In the genomic region with DNA sequence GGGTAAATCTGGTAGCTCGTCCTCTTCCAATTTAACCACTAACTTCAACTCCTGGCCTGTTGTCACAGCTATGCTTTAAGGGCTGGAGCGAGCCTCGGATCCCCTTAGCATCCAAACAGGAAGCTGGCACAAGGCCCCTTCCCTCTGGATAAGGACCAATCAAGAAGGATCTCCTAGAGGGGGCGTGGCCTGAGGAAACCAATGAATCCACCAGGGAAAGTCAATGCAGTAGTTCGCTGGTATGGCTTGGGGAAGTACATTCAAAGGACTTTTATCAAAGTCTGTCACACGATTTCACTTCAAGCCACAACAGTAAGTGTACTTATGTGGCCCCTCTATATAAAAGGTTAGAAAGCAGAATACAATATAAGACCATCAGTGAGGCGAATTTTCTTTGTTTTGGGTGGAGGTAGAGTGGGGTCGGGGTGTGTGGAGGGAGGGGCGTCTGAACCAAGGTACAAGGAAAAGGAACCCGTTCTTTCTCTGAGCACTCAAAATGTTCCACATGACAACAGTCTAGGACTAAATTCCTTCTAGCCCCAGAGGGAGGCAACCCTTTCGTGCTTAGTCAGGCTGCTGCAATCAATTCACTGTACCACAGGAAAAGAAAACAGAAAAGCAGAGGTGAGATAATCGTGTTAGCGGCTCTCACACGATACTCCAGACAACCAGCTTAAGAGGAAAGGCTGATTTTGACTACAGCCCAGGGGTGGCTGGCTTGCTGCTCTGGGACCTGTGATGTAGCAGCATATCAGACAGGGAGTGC, we compare ENCODE assay signal across 11 mouse cellular contexts. TPM values are rescaled to one million over a fixed set of nuclear protein-coding genes. Genes with fewer than 3 reads are reported as not detected.
DNase-seq lines count a peak whose midpoint lies in the region; ATAC-seq and TF ChIP-seq lines count a peak whose summit lies in the region.
"Had no signal": no experiment of that assay in that cellular context is flagged by ENCODE, and none has a peak within 500 bp of the region (broad histone marks: within the 10 kb centered on the region; RNA-seq: fewer than 3 reads in every experiment).

No protein-coding gene starts in this region.

- no peaks in the 10 kb centered on the region for H3K79me2 ChIP-seq in heart, adult 2 months (replicated peaks; ENCODE audit: control insufficient read depth, insufficient read depth, low read length)

- H3K9me3 ChIP-seq in heart, embryonic 11.5 days (replicated peaks; ENCODE audit: control insufficient read depth, low read length), result no peaks in the 10 kb centered on the region
- no peaks in the 10 kb centered on the region for H3K9me3 ChIP-seq in lung, postnatal 0 days (ENCODE audit: low read length)
- no peaks in the 10 kb centered on the region for H3K9me3 ChIP-seq in liver, embryonic 11.5 days (ENCODE audit: control insufficient read depth, low read length)
- H3K9me3 ChIP-seq: embryonic facial prominence, embryonic 15.5 days; lung, embryonic 15.5 days had no signal

- WGBS in heart, embryonic 11.5 days (ENCODE audit: insufficient replicate concordance), result 45% methylated on average over 14 of the region's 14 CpGs
- WGBS in heart, adult 2 months, result 49% methylated on average over 14 of the region's 14 CpGs
- 55% methylated on average over 14 of the region's 14 CpGs for WGBS in lung, postnatal 0 days
- WGBS in liver, embryonic 11.5 days, result 43% methylated on average over 14 of the region's 14 CpGs

- H3K27ac ChIP-seq in heart, embryonic 11.5 days (ENCODE audit: low read depth, low read length), result no peak overlapping the region
- no peak overlapping the region for H3K27ac ChIP-seq in heart, adult 2 months
- H3K27ac ChIP-seq in lung, postnatal 0 days (ENCODE audit: low read length), result no peak overlapping the region
- no peak overlapping the region for H3K27ac ChIP-seq in liver, embryonic 11.5 days (ENCODE audit: low read depth, low read length)
- H3K27ac ChIP-seq: embryonic facial prominence, embryonic 15.5 days; lung, embryonic 15.5 days had no signal

- peak overlapping the region; percentile 27 for H3K4me2 ChIP-seq in heart, embryonic 11.5 days
- no peak overlapping the region for H3K4me2 ChIP-seq in lung, postnatal 0 days (replicated peaks; ENCODE audit: low read depth, low read length)
- H3K4me2 ChIP-seq in liver, embryonic 11.5 days, result peak overlapping the region; percentile 34
- H3K4me2 ChIP-seq: embryonic facial prominence, embryonic 15.5 days; lung, embryonic 15.5 days had no signal

- no peak for TF ChIP-seq CTCF in heart, adult 2 months (IDR thresholded peaks at IDR 0.05)
- TF ChIP-seq CTCF in lung, postnatal 0 days (IDR thresholded peaks at IDR 0.05), result no peak

- no peak overlapping the region for H3K9ac ChIP-seq in heart, embryonic 11.5 days (ENCODE audit: low read depth, low read length)
- no peak overlapping the region for H3K9ac ChIP-seq in heart, adult 2 months (ENCODE audit: low read depth, low read length)
- H3K9ac ChIP-seq in lung, postnatal 0 days (replicated peaks; ENCODE audit: low read depth), result no peak overlapping the region
- H3K9ac ChIP-seq in liver, embryonic 11.5 days (ENCODE audit: low read depth, low read length), result no peak overlapping the region
- H3K9ac ChIP-seq: embryonic facial prominence, embryonic 15.5 days; lung, embryonic 15.5 days had no signal

- 0 out of 2 replicates have a peak overlapping the region, but pooled peaks have one; percentile 6 for H3K4me3 ChIP-seq in heart, embryonic 11.5 days (ENCODE audit: low read depth, low read length)
- no peak overlapping the region for H3K4me3 ChIP-seq in heart, adult 2 months
- H3K4me3 ChIP-seq in lung, postnatal 0 days (ENCODE audit: low read depth, low read length), result no peak overlapping the region
- H3K4me3 ChIP-seq in liver, embryonic 11.5 days (ENCODE audit: low read depth, low read length), result no peak overlapping the region
- H3K4me3 ChIP-seq: embryonic facial prominence, embryonic 15.5 days; lung, embryonic 15.5 days had no signal

- H3K27me3 ChIP-seq in heart, embryonic 11.5 days (ENCODE audit: control insufficient read depth, insufficient read depth, low read length), result no peaks in the 10 kb centered on the region
- H3K27me3 ChIP-seq in heart, adult 2 months (ENCODE audit: control insufficient read depth, insufficient read depth, low read length), result no peaks in the 10 kb centered on the region
- H3K27me3 ChIP-seq in lung, postnatal 0 days (replicated peaks; ENCODE audit: insufficient read depth, low read length), result no peaks in the 10 kb centered on the region
- H3K27me3 ChIP-seq in liver, embryonic 11.5 days (replicated peaks; ENCODE audit: control insufficient read depth, insufficient read depth, low read length), result no peaks in the 10 kb centered on the region; the same call in 1 of the 2 replicates
- H3K27me3 ChIP-seq: embryonic facial prominence, embryonic 15.5 days; lung, embryonic 15.5 days had no signal

- H3K4me1 ChIP-seq in heart, embryonic 11.5 days (ENCODE audit: control insufficient read depth, insufficient read depth, low read length), result no peaks in the 10 kb centered on the region
- no peaks in the 10 kb centered on the region for H3K4me1 ChIP-seq in heart, adult 2 months (ENCODE audit: control insufficient read depth, insufficient read depth, low read length)
- no peaks in the 10 kb centered on the region for H3K4me1 ChIP-seq in lung, postnatal 0 days (ENCODE audit: insufficient read depth, low read depth, low read length)
- H3K4me1 ChIP-seq in liver, embryonic 11.5 days (replicated peaks; ENCODE audit: control insufficient read depth, insufficient read depth, low read length), result peaks cover 5% of the 10 kb centered on the region; the same call in 1 of the 2 replicates
- H3K4me1 ChIP-seq: embryonic facial prominence, embryonic 15.5 days; lung, embryonic 15.5 days had no signal

- ATAC-seq in heart, embryonic 11.5 days (replicated peaks; ENCODE audit: insufficient number of reproducible peaks, low FRiP score, low TSS enrichment), result no peak
- ATAC-seq in lung, postnatal 0 days, result no peak
- 0 out of 2 replicates have a peak, but pooled peaks have one; percentile 43 for ATAC-seq in liver, embryonic 11.5 days (replicated peaks; ENCODE audit: low FRiP score)

- no peak for TF ChIP-seq POLR2A in heart, adult 2 months (IDR thresholded peaks at IDR 0.05; ENCODE audit: insufficient read depth, low read depth, low read length)

- H3K36me3 ChIP-seq in heart, embryonic 11.5 days (ENCODE audit: control insufficient read depth, insufficient read depth, low read length), result no peaks in the 10 kb centered on the region
- no peaks in the 10 kb centered on the region for H3K36me3 ChIP-seq in heart, adult 2 months (ENCODE audit: control insufficient read depth, insufficient read depth, low read length)
- no peaks in the 10 kb centered on the region for H3K36me3 ChIP-seq in lung, postnatal 0 days (ENCODE audit: insufficient read depth, low read length)
- no peaks in the 10 kb centered on the region for H3K36me3 ChIP-seq in liver, embryonic 11.5 days (ENCODE audit: control insufficient read depth, insufficient read depth, low read length)
- H3K36me3 ChIP-seq: embryonic facial prominence, embryonic 15.5 days; lung, embryonic 15.5 days had no signal

- DNase-seq in heart, adult 2 months, result no peak
- DNase-seq in lung, postnatal 0 days (ENCODE audit: low spot score), result peak; percentile 32
- no peak for DNase-seq in lung, postnatal 25 days (ENCODE audit: low spot score)
- peak; percentile 45 for DNase-seq in NIH3T3 (ENCODE audit: low read depth)
- no peak for DNase-seq in liver, embryonic 11.5 days (ENCODE audit: low spot score)
- no peak for DNase-seq in spleen, adult 18-20 months
- DNase-seq in kidney, postnatal 36 days, result no peak
- DNase-seq: cerebellum, adult 11 months had no signal

- intact Hi-C loops in heart, adult 2 months (cut with DNase I), result no loop called here

- no peak for TF ChIP-seq EP300 in heart, adult 2 months (IDR thresholded peaks at IDR 0.05; ENCODE audit: insufficient read depth, low read depth, low read length)
- TF ChIP-seq EP300 in lung, postnatal 0 days (IDR thresholded peaks at IDR 0.05), result no peak

RNA-seq across cellular contexts. Expression of a gene that starts 16.2 kb away (rescaled TPM):
- 1.6 and 1.8 TPM in 2 replicates for polyA plus RNA-seq in heart, embryonic 11.5 days (2014; fragmentation: Nextera tagmentation; extraction: Ambion mirVana)
- 1 to 10 TPM; 4.4 to 5.4 TPM for total RNA-seq in heart, adult 2 months (2021)
- polyA plus RNA-seq in heart, adult 2 months (2012; rRNA removed), result 1.5 and 1.9 TPM in 2 replicates
- 4.2 and 4.6 TPM in 2 replicates for polyA plus RNA-seq in lung, postnatal 0 days (2015; fragmentation: Nextera tagmentation; extraction: Ambion mirVana)
- 6.2 and 7.5 TPM in 2 replicates for polyA plus RNA-seq in liver, embryonic 11.5 days (2014; fragmentation: Nextera tagmentation; extraction: Ambion mirVana)

RNA-seq across cellular contexts. Expression of a gene that starts 36.1 kb away (rescaled TPM):
- 121 and 139 TPM in 2 replicates for polyA plus RNA-seq in heart, embryonic 11.5 days (2014; fragmentation: Nextera tagmentation; extraction: Ambion mirVana)
- 100 to 1,000 TPM; 146 to 155 TPM for total RNA-seq in heart, adult 2 months (2021)
- polyA plus RNA-seq in heart, adult 2 months (2012; rRNA removed), result 17.6 and 32.1 TPM in 2 replicates
- 84.3 and 89.0 TPM in 2 replicates for polyA plus RNA-seq in lung, postnatal 0 days (2015; fragmentation: Nextera tagmentation; extraction: Ambion mirVana)
- polyA plus RNA-seq in liver, embryonic 11.5 days (2014; fragmentation: Nextera tagmentation; extraction: Ambion mirVana), result 96.1 and 100 TPM in 2 replicates

RNA-seq across cellular contexts. Expression of a gene that starts 57.6 kb away (rescaled TPM):
- not detected in 2 replicates for polyA plus RNA-seq in heart, embryonic 11.5 days (2014; fragmentation: Nextera tagmentation; extraction: Ambion mirVana)
- under 1 TPM; 0.21 to 0.36 TPM for total RNA-seq in heart, adult 2 months (2021)
- polyA plus RNA-seq in heart, adult 2 months (2012; rRNA removed), result 0.26 and 0.49 TPM in 2 replicates
- not detected in 2 replicates for polyA plus RNA-seq in lung, postnatal 0 days (2015; fragmentation: Nextera tagmentation; extraction: Ambion mirVana)
- 0.12 TPM in 1 of 2 replicates, not detected in the other for polyA plus RNA-seq in liver, embryonic 11.5 days (2014; fragmentation: Nextera tagmentation; extraction: Ambion mirVana)
- polyA plus RNA-seq: embryonic facial prominence, embryonic 15.5 days; lung, embryonic 15.5 days had no signal

Comparison
In these comparisons a context has a peak if more than half of its experiments do, and no peak if none do; other contexts are left out.
1. DNase-seq: peak in lung, postnatal 0 days (single experiment) and NIH3T3 (single experiment); none in heart, adult 2 months (0 of 2), lung, postnatal 25 days (single experiment), liver, embryonic 11.5 days (single experiment), spleen, adult 18-20 months (0 of 2) and kidney, postnatal 36 days (0 of 2).